Mouse (Mus musculus) testis, adult 2 months (tissue): ENCODE data around the gene Aff3.

Experiments
- CTCF ChIP-seq: fragments of 200-500 bp; IDR thresholded peaks from 2 replicates; pipeline ENCODE4 v1.5.1; 2012; ENCODE audit warnings: low read depth, mild to moderate bottlenecking, inconsistent platforms, low read length, moderate library complexity; ENCODE audit not compliant: control insufficient read depth, insufficient read depth, insufficient replicate concordance
- POLR2A ChIP-seq: fragments of 200-500 bp; IDR thresholded peaks from 2 replicates; pipeline ENCODE4 v1.6.1; 2012; ENCODE audit warnings: low read depth, mild to moderate bottlenecking, inconsistent platforms, low read length, moderate library complexity; ENCODE audit not compliant: control insufficient read depth

GRCm38 (mm10) chr1:38514634-38515011 is 150.1 kb downstream of the Aff3 start:
- TF ChIP-seq CTCF (no peak), POLR2A (no peak)
